Mouse (Mus musculus): ENCODE measurements around the gene Naa80. TPM values are rescaled to one million over a fixed set of nuclear protein-coding genes. Genes with fewer than 3 reads are reported as not detected.

The Naa80 gene
- total and polyA plus RNA-seq, 2 experiments from 2014 or later, result 14.5 to 58.8 TPM

GRCm38 (mm10) chr9:107580501-107581317, 2.0 kb downstream of the Naa80 start, which contains the start of gene Hyal3:
Gene Hyal3, plus strand, starts transcription at chr9:107580818.
- Histone ChIP-seq H3K9me3 (replicated peaks; ENCODE audit: control insufficient read depth, low read length) (no peaks in the 10 kb centered on the region), H3K4me1 (ENCODE audit: control insufficient read depth, insufficient read depth) (peaks cover 21% of the 10 kb centered on the region), H3K36me3 (replicated peaks; ENCODE audit: control insufficient read depth, insufficient read depth, low read length) (peaks cover 14% of the 10 kb centered on the region), H3K4me3 (ENCODE audit: low read depth, low read length) (peak within 1 kb of the TSS; percentile 73), H3K4me2 (ENCODE audit: low read depth, low read length) (peak within 1 kb of the TSS; percentile 96), H3K9ac (replicated peaks; ENCODE audit: low read depth, low read length) (peak within 1 kb of the TSS; percentile 88), H3K27ac (ENCODE audit: low read depth) (peak within 1 kb of the TSS; percentile 94), H3K27me3 (ENCODE audit: control insufficient read depth, insufficient read depth, low read length) (no peaks in the 10 kb centered on the region)
- ATAC-seq (ENCODE audit: insufficient read depth, low read depth) (peak; percentile 74), DNase-seq (ENCODE audit: low spot score) (peak; percentile 93)
- TF ChIP-seq EP300 (IDR thresholded peaks at IDR 0.05; ENCODE audit: low read depth) (no peak), CTCF (IDR thresholded peaks at IDR 0.05; ENCODE audit: low read depth) (no peak)
- WGBS, result under 1% methylated on average over 32 of the region's 32 CpGs

GRCm38 (mm10) chr9:107581584-107581983, 2.9 kb downstream of the Naa80 start:
- Histone ChIP-seq H3K36me3 (replicated peaks; ENCODE audit: control insufficient read depth, insufficient read depth, low read length) (peaks cover 14% of the 10 kb centered on the region), H3K4me3 (ENCODE audit: low read depth, low read length) (peak overlapping the region; percentile 73), H3K4me2 (ENCODE audit: low read depth, low read length) (peak overlapping the region; percentile 96), H3K27me3 (ENCODE audit: control insufficient read depth, insufficient read depth, low read length) (no peaks in the 10 kb centered on the region), H3K4me1 (ENCODE audit: control insufficient read depth, insufficient read depth) (peaks cover 18% of the 10 kb centered on the region), H3K27ac (ENCODE audit: low read depth) (peak overlapping the region; percentile 94; the same call in 1 of the 2 replicates), H3K9me3 (replicated peaks; ENCODE audit: control insufficient read depth, low read length) (no peaks in the 10 kb centered on the region), H3K9ac (replicated peaks; ENCODE audit: low read depth, low read length) (peak overlapping the region; percentile 88)
- ATAC-seq (ENCODE audit: insufficient read depth, low read depth), result no peak
- 76% methylated on average over 4 of the region's 4 CpGs for WGBS
- no peak for DNase-seq (ENCODE audit: low spot score)
- TF ChIP-seq EP300 (IDR thresholded peaks at IDR 0.05; ENCODE audit: low read depth) (no peak), CTCF (IDR thresholded peaks at IDR 0.05; ENCODE audit: low read depth) (no peak)

GRCm38 (mm10) chr9:107582509-107583062, 3.9 kb downstream of the Naa80 start:
- WGBS, result 85% methylated on average over 7 of the region's 7 CpGs
- H3K4me1 ChIP-seq (ENCODE audit: control insufficient read depth, insufficient read depth), result peaks cover 14% of the 10 kb centered on the region; the same call in 1 of the 2 replicates
- no peak overlapping the region for H3K27ac ChIP-seq (ENCODE audit: low read depth)
- H3K9ac ChIP-seq (replicated peaks; ENCODE audit: low read depth, low read length), result no peak overlapping the region
- peaks cover 14% of the 10 kb centered on the region for H3K36me3 ChIP-seq (replicated peaks; ENCODE audit: control insufficient read depth, insufficient read depth, low read length)
- no peak for TF ChIP-seq EP300 (IDR thresholded peaks at IDR 0.05; ENCODE audit: low read depth)
- no peak for TF ChIP-seq CTCF (IDR thresholded peaks at IDR 0.05; ENCODE audit: low read depth)
- no peak for DNase-seq (ENCODE audit: low spot score)
- no peak overlapping the region for H3K4me2 ChIP-seq (ENCODE audit: low read depth, low read length)
- H3K27me3 ChIP-seq (ENCODE audit: control insufficient read depth, insufficient read depth, low read length), result no peaks in the 10 kb centered on the region
- no peak overlapping the region for H3K4me3 ChIP-seq (ENCODE audit: low read depth, low read length)
- H3K9me3 ChIP-seq (replicated peaks; ENCODE audit: control insufficient read depth, low read length), result no peaks in the 10 kb centered on the region
- no peak for ATAC-seq (ENCODE audit: insufficient read depth, low read depth)

- no peak overlapping the region for H3K9ac ChIP-seq (replicated peaks; ENCODE audit: low read depth, low read length)
Observed at GRCm38 (mm10) chr9:107583174-107583573, 4.5 kb downstream of the Naa80 start.

GRCm38 (mm10) chr9:107586504-107586903, 7.8 kb downstream of the Naa80 start:
- H3K9me3 ChIP-seq (replicated peaks; ENCODE audit: control insufficient read depth, low read length), result no peaks in the 10 kb centered on the region
- H3K36me3 ChIP-seq (replicated peaks; ENCODE audit: control insufficient read depth, insufficient read depth, low read length), result peaks cover 30% of the 10 kb centered on the region
- ATAC-seq (ENCODE audit: insufficient read depth, low read depth) (no peak), DNase-seq (ENCODE audit: low spot score) (no peak)
- H3K4me3 ChIP-seq (ENCODE audit: low read depth, low read length), result no peak overlapping the region
- TF ChIP-seq CTCF (IDR thresholded peaks at IDR 0.05; ENCODE audit: low read depth) (no peak), EP300 (IDR thresholded peaks at IDR 0.05; ENCODE audit: low read depth) (no peak)
- H3K27ac ChIP-seq (ENCODE audit: low read depth), result no peak overlapping the region
- H3K27me3 ChIP-seq (ENCODE audit: control insufficient read depth, insufficient read depth, low read length), result no peaks in the 10 kb centered on the region
- H3K4me2 ChIP-seq (ENCODE audit: low read depth, low read length), result no peak overlapping the region
- WGBS, result 79% methylated on average over 5 of the region's 5 CpGs
- H3K9ac ChIP-seq (replicated peaks; ENCODE audit: low read depth, low read length), result no peak overlapping the region
- H3K4me1 ChIP-seq (ENCODE audit: control insufficient read depth, insufficient read depth), result peaks cover 23% of the 10 kb centered on the region

More at GRCm38 (mm10) chr9:107583174-107583573, 4.5 kb downstream of the Naa80 start:
- Histone ChIP-seq H3K4me3 (ENCODE audit: low read depth, low read length) (no peak overlapping the region), H3K36me3 (replicated peaks; ENCODE audit: control insufficient read depth, insufficient read depth, low read length) (peaks cover 14% of the 10 kb centered on the region), H3K27ac (ENCODE audit: low read depth) (no peak overlapping the region), H3K27me3 (ENCODE audit: control insufficient read depth, insufficient read depth, low read length) (no peaks in the 10 kb centered on the region), H3K4me2 (ENCODE audit: low read depth, low read length) (no peak overlapping the region), H3K9me3 (replicated peaks; ENCODE audit: control insufficient read depth, low read length) (no peaks in the 10 kb centered on the region), H3K4me1 (ENCODE audit: control insufficient read depth, insufficient read depth) (peaks cover 14% of the 10 kb centered on the region)
- no peak for TF ChIP-seq EP300 (IDR thresholded peaks at IDR 0.05; ENCODE audit: low read depth)
- WGBS, result 90% methylated on average over 14 of the region's 14 CpGs
- DNase-seq (ENCODE audit: low spot score) (no peak), ATAC-seq (ENCODE audit: insufficient read depth, low read depth) (no peak)

Data from heart, postnatal 0 days (tissue).